9 mouse cellular contexts compared by ENCODE assay signal in genomic region chr9:61214943-61215342, GRCm38 (mm10).
DNase-seq lines count a peak whose midpoint lies in the region; ATAC-seq and TF ChIP-seq lines count a peak whose summit lies in the region.
"Had no signal": no experiment of that assay in that cellular context is flagged by ENCODE, and none has a peak within 500 bp of the region (broad histone marks: within the 10 kb centered on the region; RNA-seq: fewer than 3 reads in every experiment).

No protein-coding gene starts in this region.

- peaks cover 33% of the 10 kb centered on the region; the same call in 1 of the 2 replicates for H3K27me3 ChIP-seq in lung, embryonic 15.5 days
- H3K27me3 ChIP-seq in stomach, embryonic 16.5 days (ENCODE audit: control insufficient read depth, insufficient read depth, low read length): no peaks in the 10 kb centered on the region
- H3K27me3 ChIP-seq in hindbrain, embryonic 16.5 days (replicated peaks; ENCODE audit: control insufficient read depth, insufficient read depth, low read length): no peaks in the 10 kb centered on the region; the same call in 1 of the 2 replicates

- no peak overlapping the region for H3K4me3 ChIP-seq in lung, embryonic 15.5 days
- no peak overlapping the region for H3K4me3 ChIP-seq in lung, adult 2 months (replicated peaks; ENCODE audit: extremely low read depth, low read depth, low read length)
- H3K4me3 ChIP-seq in stomach, embryonic 16.5 days (replicated peaks; ENCODE audit: low read length): no peak overlapping the region
- no peak overlapping the region for H3K4me3 ChIP-seq in hindbrain, embryonic 16.5 days (ENCODE audit: low read length)

- no peak for TF ChIP-seq CTCF in lung, adult 2 months (IDR thresholded peaks at IDR 0.05; ENCODE audit: insufficient read depth, low read length)

- 0 out of 2 replicates have a peak, but pooled peaks cover 4% of the 10 kb centered on the region for H3K4me1 ChIP-seq in lung, embryonic 15.5 days
- no peaks in the 10 kb centered on the region for H3K4me1 ChIP-seq in lung, adult 2 months (ENCODE audit: control insufficient read depth, insufficient read depth, low read length)
- H3K4me1 ChIP-seq in stomach, embryonic 16.5 days (ENCODE audit: control insufficient read depth, insufficient read depth, low read length): no peaks in the 10 kb centered on the region
- peaks cover 13% of the 10 kb centered on the region for H3K4me1 ChIP-seq in hindbrain, embryonic 16.5 days (ENCODE audit: control insufficient read depth, insufficient read depth, low read depth, low read length)

- peak; percentile 35; the same call in 1 of the 2 replicates for ATAC-seq in lung, embryonic 15.5 days (ENCODE audit: borderline replicate concordance, extremely low read depth, low FRiP score, low TSS enrichment)
- ATAC-seq in stomach, embryonic 16.5 days (ENCODE audit: insufficient read depth, low FRiP score): peak; percentile 75; the same call in 1 of the 2 replicates
- no peak for ATAC-seq in hindbrain, embryonic 16.5 days

- no peaks in the 10 kb centered on the region for H3K36me3 ChIP-seq in lung, embryonic 15.5 days
- no peaks in the 10 kb centered on the region for H3K36me3 ChIP-seq in stomach, embryonic 16.5 days (ENCODE audit: control insufficient read depth, insufficient read depth, low read length)
- no peaks in the 10 kb centered on the region for H3K36me3 ChIP-seq in hindbrain, embryonic 16.5 days (ENCODE audit: control insufficient read depth, insufficient read depth, low read length)

- no peak for TF ChIP-seq POLR2A in lung, adult 2 months (IDR thresholded peaks at IDR 0.05; ENCODE audit: borderline replicate concordance, extremely low read depth, low read depth, low read length)

- no peak overlapping the region for H3K4me2 ChIP-seq in lung, embryonic 15.5 days
- no peak overlapping the region for H3K4me2 ChIP-seq in stomach, embryonic 16.5 days (ENCODE audit: low read depth, low read length)
- H3K4me2 ChIP-seq in hindbrain, embryonic 16.5 days (ENCODE audit: low read length): no peak overlapping the region

- H3K9me3 ChIP-seq in lung, embryonic 15.5 days: no peaks in the 10 kb centered on the region
- no peaks in the 10 kb centered on the region for H3K9me3 ChIP-seq in stomach, embryonic 16.5 days (replicated peaks; ENCODE audit: control insufficient read depth, low read length)
- H3K9me3 ChIP-seq in hindbrain, embryonic 16.5 days (ENCODE audit: control insufficient read depth, low read length): no peaks in the 10 kb centered on the region

- peak overlapping the region; percentile 16; the same call in 1 of the 2 replicates for H3K27ac ChIP-seq in lung, embryonic 15.5 days
- no peak overlapping the region for H3K27ac ChIP-seq in stomach, embryonic 16.5 days (ENCODE audit: low read length)
- no peak overlapping the region for H3K27ac ChIP-seq in hindbrain, embryonic 16.5 days (ENCODE audit: low read depth, low read length)
- H3K27ac ChIP-seq: liver, embryonic 14.5 days had no signal

- WGBS in lung, embryonic 15.5 days: 30% methylated on average over 6 of the region's 6 CpGs
- WGBS in lung, adult 2 months: 24% methylated on average over 6 of the region's 6 CpGs
- WGBS in stomach, embryonic 16.5 days: 27% methylated on average over 6 of the region's 6 CpGs
- 56% methylated on average over 6 of the region's 6 CpGs for WGBS in hindbrain, embryonic 16.5 days

- DNase-seq in lung, adult 2 months: no peak
- peak; percentile 67 to 83 for DNase-seq in heart, adult 9 months (ENCODE audit: low spot score in 2 of 2)
- peak; percentile 49 to 50 for DNase-seq in kidney, postnatal 25 days
- no peak for DNase-seq in right cerebral cortex, postnatal 14 days
- DNase-seq in layer of hippocampus, postnatal 25 days (ENCODE audit: extremely low spot score in 1 of 2, low spot score in 1 of 2): no peak

- no peak overlapping the region for H3K9ac ChIP-seq in lung, embryonic 15.5 days
- H3K9ac ChIP-seq in stomach, embryonic 16.5 days (ENCODE audit: low read length): no peak overlapping the region
- no peak overlapping the region for H3K9ac ChIP-seq in hindbrain, embryonic 16.5 days (ENCODE audit: low read depth, low read length)
- H3K9ac ChIP-seq: liver, embryonic 14.5 days had no signal

Comparison
In these comparisons a context has a peak if more than half of its experiments do, and no peak if none do; other contexts are left out.
1. DNase-seq: peak in heart, adult 9 months (2 of 2) and kidney, postnatal 25 days (2 of 2); none in lung, adult 2 months (single experiment), right cerebral cortex, postnatal 14 days (single experiment) and layer of hippocampus, postnatal 25 days (0 of 2).